Mouse (Mus musculus) embryonic facial prominence, embryonic 14.5 days (tissue): ENCODE data around the gene Hist1h3c. TPM values are rescaled to one million over a fixed set of nuclear protein-coding genes. Genes with fewer than 3 reads are reported as not detected.
"Not testable (repeated sequence)": the region's sequence is repeated elsewhere in the genome, so short reads cannot be mapped to it uniquely, and the experiment has no call there.

Source experiments
- ATAC-seq: fragments of 200-750 bp; cut with Nextera tagmentation; 2 replicates; pipeline ENCODE4 v1.8.0; 2017; ENCODE audit warnings: low read depth, moderate number of reproducible peaks, moderate TSS enrichment
- DNase-seq: peaks from one replicate; pipeline ENCODE4 v3.0.0-alpha.2; 2015; ENCODE audit warnings: low spot score
- H3K27ac ChIP-seq: fragments of 300-500 bp; sonication (generic); replicated peaks from 2 replicates; pipeline ENCODE4 v1.5.1; 2014; ENCODE audit warnings: low read depth, mild to moderate bottlenecking, low read length, moderate library complexity
- H3K27me3 ChIP-seq: fragments of 300-500 bp; sonication (generic); replicated peaks from 2 replicates; pipeline ENCODE4 v1.6.1; 2014; ENCODE audit warnings: low read length; ENCODE audit not compliant: control insufficient read depth, insufficient read depth
- H3K36me3 ChIP-seq: fragments of 300-500 bp; sonication (generic); 2 replicates; pipeline ENCODE4 v1.6.1; 2014; ENCODE audit warnings: low read length, mixed read lengths; ENCODE audit not compliant: control insufficient read depth, insufficient read depth
- H3K4me1 ChIP-seq: fragments of 300-500 bp; sonication (generic); 2 replicates; pipeline ENCODE4 v1.6.1; 2014; ENCODE audit warnings: antibody characterized with exemption, low read length; ENCODE audit not compliant: control insufficient read depth, insufficient read depth
- H3K4me2 ChIP-seq: fragments of 300-500 bp; sonication (generic); 2 replicates; pipeline ENCODE4 v1.6.1; 2014; ENCODE audit warnings: low read depth, mild to moderate bottlenecking, low read length, moderate library complexity, mixed read lengths
- H3K4me3 ChIP-seq: fragments of 300-500 bp; sonication (generic); 2 replicates; pipeline ENCODE4 v1.5.1; 2014; ENCODE audit warnings: low read depth, mild to moderate bottlenecking, low read length
- H3K9ac ChIP-seq: fragments of 300-500 bp; sonication (generic); 2 replicates; pipeline ENCODE4 v1.6.1; 2014; ENCODE audit warnings: low read depth, mild to moderate bottlenecking, low read length, moderate library complexity, mixed read lengths
- H3K9me3 ChIP-seq: fragments of 300-500 bp; sonication (generic); 2 replicates; pipeline ENCODE4 v1.6.1; 2016; ENCODE audit warnings: low read length; ENCODE audit not compliant: control insufficient read depth
- WGBS: fragments of 180-500 bp; shearing (Covaris S2); extraction: QIAGEN DNeasy Blood & Tissue Kit; methylation state at CpG from one replicate; pipeline ENCODE4 v1.1.7; 2014; 5-methylcytosine and 5-hydroxymethylcytosine counted together
- polyA plus RNA-seq: library from polyadenylated mRNA; unstranded; fragments of >200 nt; fragmentation: Nextera tagmentation; extraction: Ambion mirVana; gene quantifications from 2 replicates; pipeline ENCODE4 v1.2.1, GENCODE M21; 2014

The Hist1h3c gene
- polyA plus RNA-seq, 1 experiment from 2014 or later = 5.1 TPM

GRCm38 (mm10) chr13:23724239-23724638 is 21.2 kb downstream of the Hist1h3c start:
- H3K4me2 ChIP-seq = no peak overlapping the region
- no peaks in the 10 kb centered on the region for H3K4me1 ChIP-seq
- no peak for DNase-seq
- no peak overlapping the region for H3K9ac ChIP-seq
- ATAC-seq = no peak
- H3K36me3 ChIP-seq = no peaks in the 10 kb centered on the region
- 83% methylated on average over 4 of the region's 4 CpGs for WGBS
- no peaks in the 10 kb centered on the region for H3K27me3 ChIP-seq
- no peaks in the 10 kb centered on the region for H3K9me3 ChIP-seq
- no peak overlapping the region for H3K27ac ChIP-seq
- no peak overlapping the region for H3K4me3 ChIP-seq

GRCm38 (mm10) chr13:23717593-23718245 is 27.7 kb downstream of the Hist1h3c start:
- not testable (repeated sequence) for ATAC-seq, H3K27me3 ChIP-seq, H3K4me1 ChIP-seq, H3K4me3 ChIP-seq, H3K36me3 ChIP-seq, H3K9me3 ChIP-seq, H3K9ac ChIP-seq, H3K4me2 ChIP-seq, DNase-seq, H3K27ac ChIP-seq
- 12% methylated on average over 2 of the region's 2 CpGs for WGBS

GRCm38 (mm10) chr13:23717176-23717575 is 28.2 kb downstream of the Hist1h3c start:
- Histone ChIP-seq H3K9ac (no peak overlapping the region), H3K27me3 (no peaks in the 10 kb centered on the region), H3K4me2 (no peak overlapping the region), H3K9me3 (no peaks in the 10 kb centered on the region), H3K4me1 (no peaks in the 10 kb centered on the region), H3K36me3 (no peaks in the 10 kb centered on the region), H3K27ac (no peak overlapping the region), H3K4me3 (no peak overlapping the region)
- WGBS = 57% methylated on average over 11 of the region's 11 CpGs
- ATAC-seq (no peak), DNase-seq (no peak)

- H3K4me1 ChIP-seq = no peaks in the 10 kb centered on the region
- H3K4me3 ChIP-seq = no peak overlapping the region
- DNase-seq (no peak), ATAC-seq (no peak)
- no peaks in the 10 kb centered on the region for H3K27me3 ChIP-seq
- no peak overlapping the region for H3K9ac ChIP-seq
- H3K4me2 ChIP-seq = no peak overlapping the region
- H3K9me3 ChIP-seq = no peaks in the 10 kb centered on the region
- no peaks in the 10 kb centered on the region for H3K36me3 ChIP-seq
- WGBS = 84% methylated on average over 5 of the region's 5 CpGs
- no peak overlapping the region for H3K27ac ChIP-seq
Observed at GRCm38 (mm10) chr13:23716261-23717042, 28.9 kb downstream of the Hist1h3c start.

DNA sequence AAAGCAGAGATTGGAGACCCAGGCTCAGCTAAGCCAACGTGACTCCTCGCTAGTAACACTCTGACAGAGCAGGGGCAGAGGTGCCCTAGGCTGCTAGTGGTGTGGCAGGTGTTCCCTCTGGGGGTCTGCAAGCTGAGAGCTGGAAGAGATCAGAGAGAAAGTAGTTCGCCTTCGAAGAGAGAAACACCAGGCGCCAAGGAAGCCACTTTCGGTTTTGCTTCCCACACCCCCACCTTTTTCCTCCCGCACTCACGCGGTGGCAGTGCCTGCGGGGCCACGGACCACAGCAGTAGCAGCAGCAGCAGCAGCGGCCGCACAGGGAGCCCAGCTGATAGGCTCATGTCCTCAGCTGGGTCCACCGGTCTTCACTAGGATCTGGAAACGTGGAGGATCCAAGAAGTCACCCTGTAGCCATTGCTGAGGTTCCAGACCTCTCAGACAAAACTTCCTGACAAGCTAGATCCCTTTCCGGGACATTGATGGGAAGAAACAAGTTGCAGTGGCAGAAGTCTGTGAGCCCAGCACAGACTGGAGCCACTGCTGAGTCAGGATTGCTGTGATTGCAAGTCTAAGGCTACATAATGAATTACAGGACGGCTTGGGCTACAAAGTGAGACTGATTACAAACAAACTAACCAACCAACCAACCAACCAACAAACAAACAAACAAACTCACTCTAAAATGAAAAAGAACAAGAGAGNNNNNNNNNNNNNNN is 34.9 kb downstream of the Hist1h3c start, which contains the start of gene Hfe:
Gene Hfe (minus strand): TSS at position 481 of the 716 bp plus-strand sequence.
- peak; percentile 41; the same call in 1 of the 2 replicates for ATAC-seq

GRCm38 (mm10) chr13:23709714-23710373 is 35.6 kb downstream of the Hist1h3c start:
- no peaks in the 10 kb centered on the region for H3K36me3 ChIP-seq
- peak overlapping the region; percentile 46 for H3K4me3 ChIP-seq
- peak overlapping the region; percentile 86 for H3K4me2 ChIP-seq
- H3K27me3 ChIP-seq = no peaks in the 10 kb centered on the region
- no peak overlapping the region for H3K27ac ChIP-seq
- 0 out of 2 replicates have a peak, but pooled peaks have one; percentile 33 for ATAC-seq
- peak; percentile 29 for DNase-seq
- 17% methylated on average over 14 of the region's 15 CpGs for WGBS
- H3K4me1 ChIP-seq = peaks cover 10% of the 10 kb centered on the region; the same call in 1 of the 2 replicates
- H3K9me3 ChIP-seq = no peaks in the 10 kb centered on the region
- H3K9ac ChIP-seq = peak overlapping the region; percentile 66

More for the DNA sequence above, 34.9 kb downstream of the Hist1h3c start, which contains the start of gene Hfe:
- Histone ChIP-seq H3K4me1 (peaks cover 10% of the 10 kb centered on the region; the same call in 1 of the 2 replicates), H3K4me2 (peak within 1 kb of the TSS; percentile 86), H3K9ac (peak within 1 kb of the TSS; percentile 66), H3K27ac (no peak within 1 kb of the TSS), H3K27me3 (no peaks in the 10 kb centered on the region), H3K36me3 (no peaks in the 10 kb centered on the region), H3K4me3 (peak within 1 kb of the TSS; percentile 46), H3K9me3 (no peaks in the 10 kb centered on the region)
- DNase-seq = peak; percentile 64
- WGBS = 5% methylated on average over 13 of the region's 17 CpGs

DNA sequence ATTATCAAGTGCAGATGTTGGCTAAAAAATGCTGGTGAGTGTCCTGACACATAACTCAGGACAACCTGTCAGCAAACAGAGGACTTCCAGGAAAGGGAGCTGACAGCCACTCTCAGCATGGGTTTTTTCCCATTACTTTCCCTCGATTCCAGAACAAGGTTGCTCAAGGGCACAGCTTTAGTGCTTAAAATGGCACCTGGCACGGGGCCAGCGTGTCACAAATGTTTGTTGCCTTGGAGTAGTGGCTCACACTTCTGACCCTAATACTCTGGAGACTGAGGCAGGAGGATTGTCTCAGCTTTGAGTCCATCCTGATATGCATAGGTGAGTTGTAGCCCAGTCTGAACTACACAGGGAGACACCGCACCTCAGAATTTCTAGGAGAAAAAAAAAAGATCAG is 36.7 kb downstream of the Hist1h3c start:
- no peak for ATAC-seq
- Histone ChIP-seq H3K9me3 (no peaks in the 10 kb centered on the region), H3K9ac (no peak overlapping the region), H3K27me3 (no peaks in the 10 kb centered on the region), H3K4me1 (peaks cover 10% of the 10 kb centered on the region; the same call in 1 of the 2 replicates), H3K4me2 (no peak overlapping the region), H3K4me3 (no peak overlapping the region), H3K36me3 (no peaks in the 10 kb centered on the region), H3K27ac (no peak overlapping the region)
- WGBS = 52% methylated on average over 4 of the region's 4 CpGs
- no peak for DNase-seq

DNA sequence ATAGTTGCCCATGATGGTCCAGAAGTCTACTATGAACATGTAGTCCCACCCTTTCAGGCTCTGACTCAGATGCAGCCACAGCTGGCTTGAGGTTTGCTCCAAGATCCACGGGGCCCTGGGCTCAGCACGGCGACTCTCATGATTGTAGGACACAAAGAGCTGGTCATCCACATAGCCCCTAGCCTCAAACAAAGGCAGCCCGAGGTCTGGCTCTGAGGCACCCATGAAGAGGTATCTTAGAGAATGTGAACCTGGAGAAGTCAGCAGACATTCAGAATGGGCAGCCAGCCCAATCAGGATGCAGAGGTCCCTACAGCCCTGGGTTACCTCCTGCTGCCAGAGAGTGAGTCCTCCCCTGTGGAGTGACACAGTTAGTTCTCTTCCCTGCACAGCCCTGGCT is 37.4 kb downstream of the Hist1h3c start:
- 80% methylated on average over 4 of the region's 4 CpGs for whole genome bisulfite sequencing
- Histone ChIP-seq H3K9ac (no peak overlapping the region), H3K4me1 (peaks cover 10% of the 10 kb centered on the region; the same call in 1 of the 2 replicates), H3K27me3 (no peaks in the 10 kb centered on the region), H3K4me2 (no peak overlapping the region), H3K4me3 (no peak overlapping the region), H3K27ac (no peak overlapping the region), H3K36me3 (no peaks in the 10 kb centered on the region), H3K9me3 (no peaks in the 10 kb centered on the region)
- ATAC-seq (no peak), DNase-seq (no peak)
